14 mouse cellular contexts compared by ENCODE assay signal in the genomic region with DNA sequence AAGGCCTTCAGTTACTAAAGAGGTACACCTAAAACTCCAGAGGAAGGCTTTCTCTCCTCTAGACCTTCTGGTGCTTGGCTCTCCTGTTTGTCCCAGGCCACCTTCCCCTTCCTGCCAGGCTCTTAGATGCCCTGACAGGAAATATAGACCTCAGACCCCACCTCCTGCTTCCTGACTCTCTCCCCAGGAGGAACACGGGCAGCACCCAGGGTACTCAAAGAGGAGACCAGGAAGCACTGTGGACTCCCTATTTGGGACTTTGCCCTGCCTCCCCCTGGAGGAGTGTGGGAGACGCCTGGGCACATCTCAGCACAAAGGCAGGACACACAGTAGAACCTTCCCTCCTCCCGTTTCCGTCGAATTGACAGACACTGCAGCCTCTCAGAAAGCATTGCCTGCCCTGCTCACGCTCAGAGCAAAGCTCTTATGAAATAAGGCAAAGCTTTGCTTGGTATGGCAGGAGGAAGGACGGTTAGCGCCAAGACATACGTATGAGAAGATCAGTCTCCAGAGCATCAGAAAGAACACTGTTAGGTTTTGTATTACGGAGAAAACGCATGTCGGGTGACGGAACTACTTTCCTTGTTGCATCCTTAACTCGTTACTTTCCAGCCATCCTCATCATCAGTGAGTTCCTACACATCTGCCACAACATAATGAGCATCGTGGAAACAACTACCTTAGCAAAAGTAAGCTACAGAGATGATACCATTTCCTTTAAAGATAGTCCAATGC. TPM values are rescaled to one million over a fixed set of nuclear protein-coding genes. Genes with fewer than 3 reads are reported as not detected.
A peak's percentile ranks its signal among the peaks of the same experiment; 100 is the strongest.
DNase-seq lines count a peak whose midpoint lies in the region; ATAC-seq and TF ChIP-seq lines count a peak whose summit lies in the region.
"Had no signal": no experiment of that assay in that cellular context is flagged by ENCODE, and none has a peak within 500 bp of the region (broad histone marks: within the 10 kb centered on the region; RNA-seq: fewer than 3 reads in every experiment).

No protein-coding gene starts in this region.

- peaks cover 57% of the 10 kb centered on the region for H3K4me1 ChIP-seq in liver, embryonic 15.5 days (replicated peaks)
- peaks cover 37% of the 10 kb centered on the region for H3K4me1 ChIP-seq in thymus, adult 2 months (replicated peaks; ENCODE audit: control insufficient read depth, insufficient read depth, low read length)
- H3K4me1 ChIP-seq: heart, embryonic 10.5 days; hindbrain, embryonic 10.5 days; midbrain, embryonic 12.5 days had no signal

- ATAC-seq in liver, embryonic 15.5 days (ENCODE audit: insufficient read depth) = no peak

- no peaks in the 10 kb centered on the region for H3K36me3 ChIP-seq in liver, embryonic 15.5 days (replicated peaks)
- H3K36me3 ChIP-seq in thymus, adult 2 months (ENCODE audit: control insufficient read depth, insufficient read depth, low read length) = no peaks in the 10 kb centered on the region
- H3K36me3 ChIP-seq: heart, embryonic 10.5 days; hindbrain, embryonic 10.5 days; midbrain, embryonic 12.5 days had no signal

- TF ChIP-seq POLR2A in thymus, adult 2 months (IDR thresholded peaks at IDR 0.05; ENCODE audit: control insufficient read depth, extremely low read depth, insufficient read depth, low read length, poor library complexity) = no peak

- H3K4me3 ChIP-seq in liver, embryonic 15.5 days (replicated peaks) = peak overlapping the region; percentile 14
- peak overlapping the region; percentile 44 for H3K4me3 ChIP-seq in thymus, adult 2 months (ENCODE audit: control insufficient read depth, insufficient read depth, low read length)
- H3K4me3 ChIP-seq: heart, embryonic 10.5 days; hindbrain, embryonic 10.5 days; midbrain, embryonic 12.5 days had no signal

- 47% methylated on average over 15 of the region's 15 CpGs for WGBS in liver, embryonic 15.5 days (ENCODE audit: insufficient replicate concordance)
- 14% methylated on average over 15 of the region's 15 CpGs for WGBS in thymus, adult 2 months

- peak overlapping the region; percentile 40 for H3K4me2 ChIP-seq in liver, embryonic 15.5 days
- H3K4me2 ChIP-seq: midbrain, embryonic 12.5 days had no signal

- 0 out of 2 replicates have a peak overlapping the region, but pooled peaks have one; percentile 23 for H3K9ac ChIP-seq in liver, embryonic 15.5 days
- H3K9ac ChIP-seq: midbrain, embryonic 12.5 days had no signal

- no peaks in the 10 kb centered on the region for H3K27me3 ChIP-seq in liver, embryonic 15.5 days
- no peaks in the 10 kb centered on the region for H3K27me3 ChIP-seq in thymus, adult 2 months (ENCODE audit: control insufficient read depth, insufficient read depth, low read length)
- H3K27me3 ChIP-seq: midbrain, embryonic 12.5 days had no signal

- 0 out of 2 replicates have a peak overlapping the region, but pooled peaks have one; percentile 25 for H3K27ac ChIP-seq in liver, embryonic 15.5 days (replicated peaks)
- H3K27ac ChIP-seq in thymus, adult 2 months (ENCODE audit: control insufficient read depth, insufficient read depth, low read length) = peak overlapping the region; percentile 69
- H3K27ac ChIP-seq: heart, embryonic 10.5 days; hindbrain, embryonic 10.5 days; midbrain, embryonic 12.5 days had no signal

- no peak for TF ChIP-seq CTCF in thymus, adult 2 months (IDR thresholded peaks at IDR 0.05; ENCODE audit: borderline replicate concordance, control insufficient read depth, extremely low read depth, insufficient read depth, low read length, poor library complexity)

- H3K9me3 ChIP-seq in liver, embryonic 15.5 days (replicated peaks) = no peaks in the 10 kb centered on the region
- H3K9me3 ChIP-seq: heart, embryonic 10.5 days; hindbrain, embryonic 10.5 days; midbrain, embryonic 12.5 days had no signal

- peak; percentile 41 for DNase-seq in CD4-positive, CD25-positive, alpha-beta regulatory T cell, adult 2 months (ENCODE audit: low read depth, low spot score)
- peak; percentile 34 for DNase-seq in R1 (ENCODE audit: low read depth, low spot score)
- peak; percentile 39 for DNase-seq in thymus, adult 2 months
- DNase-seq in frontal cortex, postnatal 25 days (ENCODE audit: low spot score in 2 of 2) = no peak
- no peak for DNase-seq in gastrocnemius, postnatal 25 days
- DNase-seq in adrenal gland, postnatal 25 days = no peak
- DNase-seq: cerebellum, adult 2 months; kidney, adult 9 months; lung, adult 2 months; spleen, adult 18-20 months had no signal

RNA-seq across cellular contexts. Expression of gene Serbp1, which starts 54.3 kb away (rescaled TPM):
- polyA plus RNA-seq in liver, embryonic 15.5 days (2015; fragmentation: Nextera tagmentation; extraction: Ambion mirVana) = 215 and 231 TPM in 2 replicates
- polyA plus RNA-seq in thymus, adult 2 months (2012; rRNA removed) = 95.1 and 109 TPM in 2 replicates
- total RNA-seq in gastrocnemius, postnatal 25 days (2021) = 100 to 1,000 TPM; 265 to 268 TPM
- total RNA-seq in adrenal gland, postnatal 25 days (2021) = 323 and 405 TPM in 2 replicates

Comparison
In these comparisons a context has a peak if more than half of its experiments do, and no peak if none do; other contexts are left out.
1. DNase-seq: peak in CD4-positive, CD25-positive, alpha-beta regulatory T cell, adult 2 months (single experiment), R1 (single experiment) and thymus, adult 2 months (single experiment); none in frontal cortex, postnatal 25 days (0 of 2), gastrocnemius, postnatal 25 days (single experiment) and adrenal gland, postnatal 25 days (single experiment).